Mouse (Mus musculus) adrenal gland, postnatal 36 days (tissue): ENCODE measurements around the gene Tnc. TPM values are rescaled to one million over a fixed set of nuclear protein-coding genes. Genes with fewer than 3 reads are reported as not detected.

Source experiments
- DNase-seq, 2 experiments: peaks; one replicate each; pipeline ENCODE4 v3.0.0; 2021; ENCODE audit warnings: mixed read lengths in 1 of 2
- long read RNA-seq, 2 experiments: library from polyadenylated mRNA; stranded (forward); transcript quantifications; one replicate each; pipeline ENCODE4 v2.0.0; 2021; ENCODE audit warnings: borderline sequencing depth in 2 of 2
- total RNA-seq, 2 experiments: library from RNA; stranded (reverse); gene quantifications; 2 replicates each; pipeline ENCODE4 v1.2.3; 2021

Tnc gene
- 1 to 10 TPM; 2.7 to 3.5 TPM for total RNA-seq
- long read RNA-seq, experiment 1, partial matches to known transcripts = 0 of 1 reads
- long read RNA-seq, experiment 1, other reads (novel, unspliced or antisense) = 1 of 1 reads
- long read RNA-seq, experiment 2 = 0 reads

- DNase-seq = peak; percentile 14 to 53
Observed at GRCm38 (mm10) chr4:64046831-64047493, at the start of gene Tnc. TSS of gene Tnc (minus strand) at chr4:64047015.

- DNase-seq = no peak
Observed at GRCm38 (mm10) chr4:64094221-64094620, 47.4 kb upstream of the Tnc start.

- DNase-seq = no peak
Observed at GRCm38 (mm10) chr4:64092857-64093256, 46.0 kb upstream of the Tnc start.

- DNase-seq = no peak
Observed at GRCm38 (mm10) chr4:64089378-64089777, 42.6 kb upstream of the Tnc start.

- peak; percentile 16 to 20 for DNase-seq
Observed at GRCm38 (mm10) chr4:64087675-64088074, 40.9 kb upstream of the Tnc start.

- no peak for DNase-seq
Observed at GRCm38 (mm10) chr4:64085993-64086567, 39.3 kb upstream of the Tnc start.

GRCm38 (mm10) chr4:64083858-64084257, 37.0 kb upstream of the Tnc start:
- no peak for DNase-seq

- DNase-seq = peak; percentile 20 to 26
Observed at GRCm38 (mm10) chr4:64078029-64078619, 31.3 kb upstream of the Tnc start.

GRCm38 (mm10) chr4:64076349-64077025, 29.7 kb upstream of the Tnc start:
- no peak for DNase-seq

GRCm38 (mm10) chr4:64074725-64075124, 27.9 kb upstream of the Tnc start:
- no peak for DNase-seq

- no peak for DNase-seq
Observed at GRCm38 (mm10) chr4:64067394-64067793, 20.6 kb upstream of the Tnc start.

- no peak for DNase-seq
Observed at GRCm38 (mm10) chr4:64065266-64065665, 18.5 kb upstream of the Tnc start.

- no peak for DNase-seq
Observed at GRCm38 (mm10) chr4:64058856-64059231, 12.0 kb upstream of the Tnc start.

- DNase-seq = no peak
Observed at GRCm38 (mm10) chr4:64058048-64058855, 11.4 kb upstream of the Tnc start.

- no peak for DNase-seq
Observed at GRCm38 (mm10) chr4:64048177-64048576, 1.4 kb upstream of the Tnc start.

GRCm38 (mm10) chr4:64043893-64044292, 2.9 kb downstream of the Tnc start:
- no peak for DNase-seq

GRCm38 (mm10) chr4:64043371-64043770, 3.4 kb downstream of the Tnc start:
- peak in 1 of 2 experiments; percentile 29 for DNase-seq

GRCm38 (mm10) chr4:64039091-64039490, 7.7 kb downstream of the Tnc start:
- peak; percentile 53 to 59 for DNase-seq

- DNase-seq = no peak
Observed at GRCm38 (mm10) chr4:64037513-64037912, 9.3 kb downstream of the Tnc start.

GRCm38 (mm10) chr4:64034724-64035123, 12.1 kb downstream of the Tnc start:
- no peak for DNase-seq

- no peak for DNase-seq
Observed at GRCm38 (mm10) chr4:64033191-64033590, 13.6 kb downstream of the Tnc start.

- DNase-seq = no peak
Observed at GRCm38 (mm10) chr4:64029486-64029885, 17.3 kb downstream of the Tnc start.
